Mouse (Mus musculus) heart, adult 2 months (tissue): Measurements from ENCODE around the gene Fgfr2.

ENCODE experiments used
- CTCF ChIP-seq: fragments of 200-600 bp; IDR thresholded peaks from 2 replicates; pipeline ENCODE4 v1.8.1; 2022; ENCODE audit warnings: antibody characterized with exemption, mild to moderate bottlenecking, moderate library complexity
- POLR2A ChIP-seq: fragments of 200-500 bp; IDR thresholded peaks from 2 replicates; pipeline ENCODE4 v1.6.1; 2011; ENCODE audit warnings: mild to moderate bottlenecking, low read depth, low read length, control low read depth; ENCODE audit not compliant: insufficient read depth

DNA sequence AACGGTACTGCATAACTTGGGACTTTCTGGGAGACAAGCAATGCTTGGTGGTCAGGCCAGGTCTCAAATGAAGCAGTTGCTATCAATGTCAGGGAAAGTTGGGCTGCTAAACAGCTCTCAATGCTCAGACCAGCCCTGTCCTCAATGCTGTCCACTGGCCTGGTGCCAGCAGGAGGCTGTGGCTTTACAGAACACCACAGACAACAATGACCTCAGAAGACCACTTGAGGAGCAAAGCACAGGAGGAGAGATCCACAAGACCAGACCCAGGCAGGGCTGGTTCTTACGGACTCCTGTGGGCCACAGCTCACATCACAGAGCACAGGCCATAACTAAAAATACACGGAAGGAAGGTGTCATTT lies 368.8 kb downstream of the Fgfr2 start:
- TF ChIP-seq CTCF = no peak
- no peak for TF ChIP-seq POLR2A
